Mouse (Mus musculus) testis, adult 2 months (tissue): ENCODE measurements at regions not wholly inside any gene's neighbourhood (a gene's known extent, or its start where the extent isn't known, plus 50 kb on each side); places are given as distances from the start of the nearest gene placed in this dataset.

Experiments
- H3K27ac ChIP-seq: fragments of 200-500 bp; 2 replicates; pipeline ENCODE4 v1.5.1; 2012; ENCODE audit warnings: low read depth, low read length; ENCODE audit not compliant: control insufficient read depth, insufficient read depth
- H3K27me3 ChIP-seq: fragments of 200-500 bp; 2 replicates; pipeline ENCODE4 v1.6.1; 2012; ENCODE audit warnings: mild to moderate bottlenecking, low read length, moderate library complexity; ENCODE audit not compliant: control insufficient read depth, insufficient read depth
- H3K36me3 ChIP-seq: fragments of 200-500 bp; 2 replicates; pipeline ENCODE4 v1.6.1; 2012; ENCODE audit warnings: mild to moderate bottlenecking, low read length; ENCODE audit not compliant: control insufficient read depth, insufficient read depth
- H3K4me1 ChIP-seq: fragments of 200-500 bp; 2 replicates; pipeline ENCODE4 v1.6.1; 2012; ENCODE audit warnings: low read length; ENCODE audit not compliant: control insufficient read depth, insufficient read depth
- H3K4me3 ChIP-seq: fragments of 200-500 bp; 2 replicates; pipeline ENCODE4 v1.5.1; 2012; ENCODE audit warnings: low read depth, mild to moderate bottlenecking, low read length, moderate library complexity, mixed read lengths; ENCODE audit not compliant: control insufficient read depth
- CTCF ChIP-seq: fragments of 200-500 bp; IDR thresholded peaks from 2 replicates; pipeline ENCODE4 v1.5.1; 2012; ENCODE audit warnings: low read depth, mild to moderate bottlenecking, inconsistent platforms, low read length, moderate library complexity; ENCODE audit not compliant: control insufficient read depth, insufficient read depth, insufficient replicate concordance
- POLR2A ChIP-seq: fragments of 200-500 bp; IDR thresholded peaks from 2 replicates; pipeline ENCODE4 v1.6.1; 2012; ENCODE audit warnings: low read depth, mild to moderate bottlenecking, inconsistent platforms, low read length, moderate library complexity; ENCODE audit not compliant: control insufficient read depth

DNA sequence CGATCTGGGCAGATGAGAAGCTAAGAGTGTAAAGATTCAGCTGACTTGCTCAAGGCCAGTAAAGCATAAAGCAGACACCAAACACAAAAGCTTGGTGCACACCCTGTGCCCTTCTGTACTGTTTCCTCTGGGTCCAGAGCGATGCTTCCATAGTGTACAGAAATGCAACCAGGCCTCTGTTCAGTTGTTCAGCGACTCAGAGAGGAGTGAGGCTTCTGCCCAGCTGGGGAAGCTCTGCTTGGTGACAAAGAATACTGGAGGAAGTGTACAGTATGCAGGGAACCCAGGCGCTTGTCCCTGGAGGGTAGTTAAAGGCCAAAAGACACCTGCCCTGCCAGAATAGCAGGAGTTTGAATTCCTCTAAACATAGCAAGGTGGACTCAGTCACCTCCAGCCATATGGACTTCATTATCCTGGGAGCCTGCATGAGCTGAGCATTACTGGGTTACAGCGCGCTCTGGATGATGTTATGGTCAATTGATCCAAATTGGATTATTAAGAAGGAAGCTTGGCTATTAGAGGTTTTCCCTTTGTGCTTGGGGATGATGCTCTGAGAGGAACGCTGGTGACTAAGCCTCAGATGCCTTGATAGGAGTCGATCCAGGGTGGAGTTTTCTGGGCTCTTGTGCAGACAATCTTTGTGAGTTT lies 132.5 kb downstream of the Hs3st3b1 start:
- no peaks in the 10 kb centered on the region for H3K4me1 ChIP-seq
- H3K36me3 ChIP-seq, result no peaks in the 10 kb centered on the region
- TF ChIP-seq CTCF (no peak), POLR2A (no peak)
- H3K4me3 ChIP-seq, result no peak overlapping the region
- no peaks in the 10 kb centered on the region for H3K27me3 ChIP-seq
- H3K27ac ChIP-seq, result no peak overlapping the region

GRCm38 (mm10) chr11:63791004-63791862 lies 130.9 kb downstream of the Hs3st3b1 start:
- H3K27me3 ChIP-seq, result no peaks in the 10 kb centered on the region

GRCm38 (mm10) chr11:63793732-63794503 lies 128.2 kb downstream of the Hs3st3b1 start:
- Histone ChIP-seq H3K36me3 (no peaks in the 10 kb centered on the region), H3K27ac (no peak overlapping the region), H3K4me3 (no peak overlapping the region), H3K27me3 (no peaks in the 10 kb centered on the region), H3K4me1 (no peaks in the 10 kb centered on the region)
- peak; percentile 15; the same call in 1 of the 2 replicates for TF ChIP-seq CTCF
- TF ChIP-seq POLR2A, result peak; percentile 18; the same call in 1 of the 2 replicates

More at GRCm38 (mm10) chr11:63791004-63791862, 130.9 kb downstream of the Hs3st3b1 start:
- no peak overlapping the region for H3K4me3 ChIP-seq
- no peak overlapping the region for H3K27ac ChIP-seq
- no peaks in the 10 kb centered on the region for H3K4me1 ChIP-seq
- no peaks in the 10 kb centered on the region for H3K36me3 ChIP-seq
- no peak for TF ChIP-seq POLR2A
- no peak for TF ChIP-seq CTCF

DNA sequence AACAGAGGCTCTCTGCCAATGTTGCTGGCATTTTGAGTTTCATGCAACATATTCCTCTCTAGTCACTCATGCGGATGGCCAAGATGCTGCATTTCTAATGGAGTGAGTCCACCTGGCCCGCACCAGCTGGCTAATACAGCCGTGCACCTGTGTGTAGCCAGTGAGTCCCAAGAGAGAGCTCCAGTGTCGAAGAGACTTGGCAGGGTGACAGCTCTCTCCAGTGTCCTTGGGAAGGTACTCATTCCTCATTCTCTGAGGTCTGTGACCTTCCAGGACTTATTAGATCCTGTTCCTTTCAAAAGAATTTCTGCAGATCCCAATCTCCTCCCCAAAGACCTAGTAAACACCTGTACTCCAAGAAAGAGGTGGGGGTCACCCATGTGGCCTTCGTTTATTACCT lies 109.9 kb downstream of the Hs3st3b1 start:
- no peaks in the 10 kb centered on the region for H3K36me3 ChIP-seq
- no peak overlapping the region for H3K4me3 ChIP-seq
- no peak overlapping the region for H3K27ac ChIP-seq
- H3K4me1 ChIP-seq, result no peaks in the 10 kb centered on the region
- TF ChIP-seq POLR2A (no peak), CTCF (no peak)
- H3K27me3 ChIP-seq, result no peaks in the 10 kb centered on the region

DNA sequence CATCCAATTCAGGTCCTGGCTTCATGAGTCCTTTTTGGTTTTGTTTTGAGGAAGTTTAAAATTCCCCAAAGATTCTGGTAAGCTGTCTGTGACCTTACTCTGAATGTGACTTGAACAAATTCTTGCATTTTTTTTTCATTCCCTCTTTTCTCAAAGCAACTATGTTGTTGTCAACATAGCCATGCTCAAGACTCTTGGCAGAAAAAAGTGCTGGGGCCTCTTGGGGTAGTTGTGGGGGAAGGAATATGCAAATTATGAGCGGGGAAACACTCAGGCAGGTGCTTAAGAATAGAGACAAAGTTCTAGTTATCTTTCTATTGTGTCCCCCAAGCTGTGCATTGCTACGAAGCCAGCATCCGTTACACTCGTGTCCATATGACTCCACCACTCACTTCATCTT lies 99.2 kb downstream of the Hs3st3b1 start:
- TF ChIP-seq POLR2A (no peak), CTCF (no peak)
- Histone ChIP-seq H3K27me3 (no peaks in the 10 kb centered on the region), H3K4me1 (no peaks in the 10 kb centered on the region), H3K4me3 (no peak overlapping the region), H3K36me3 (no peaks in the 10 kb centered on the region), H3K27ac (no peak overlapping the region)

GRCm38 (mm10) chr11:63827271-63827762 lies 94.8 kb downstream of the Hs3st3b1 start:
- no peaks in the 10 kb centered on the region for H3K27me3 ChIP-seq
- no peak overlapping the region for H3K4me3 ChIP-seq
- no peaks in the 10 kb centered on the region for H3K4me1 ChIP-seq
- no peak overlapping the region; the same call in 1 of the 2 replicates for H3K27ac ChIP-seq
- TF ChIP-seq POLR2A (no peak), CTCF (no peak)
- H3K36me3 ChIP-seq, result no peaks in the 10 kb centered on the region

- no peak for TF ChIP-seq CTCF
- TF ChIP-seq POLR2A, result no peak
- Histone ChIP-seq H3K27ac (no peak overlapping the region), H3K27me3 (no peaks in the 10 kb centered on the region), H3K36me3 (no peaks in the 10 kb centered on the region), H3K4me1 (no peaks in the 10 kb centered on the region), H3K4me3 (no peak overlapping the region)
Observed at GRCm38 (mm10) chr11:63833480-63833879, 88.6 kb downstream of the Hs3st3b1 start.
